Mouse (Mus musculus): ENCODE data around the gene Cd8b1. TPM values are rescaled to one million over a fixed set of nuclear protein-coding genes. Genes with fewer than 3 reads are reported as not detected.

Cd8b1 gene
- polyA plus RNA-seq, 1 experiment from 2014 or later, result not detected

DNA sequence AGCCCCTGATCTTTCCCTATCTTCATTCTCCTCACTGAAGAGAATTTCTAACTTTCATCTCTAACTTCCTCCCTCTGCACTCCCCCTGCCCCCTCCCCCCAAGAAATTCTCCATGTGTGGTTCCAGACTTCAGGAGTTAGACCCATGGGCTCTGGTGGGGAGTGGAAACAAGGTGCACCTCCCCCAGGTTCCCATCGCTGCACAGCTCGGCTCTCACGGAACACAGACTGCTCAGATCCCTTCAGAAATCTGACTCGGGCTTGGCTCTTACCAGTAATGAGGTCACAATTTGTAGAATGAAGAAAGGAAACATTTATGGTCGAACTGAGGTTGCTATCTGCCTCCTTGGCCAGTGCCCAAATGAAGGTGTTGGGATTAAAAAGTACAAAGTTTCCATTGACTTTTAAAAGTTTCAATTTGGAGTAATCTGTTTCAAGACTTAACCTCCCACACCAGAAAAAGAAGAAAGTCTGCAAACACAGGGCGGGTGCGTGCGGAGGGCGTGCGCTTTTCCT lies 38.6 kb downstream of the Cd8b1 start:
- Histone ChIP-seq H3K4me1 (ENCODE audit: insufficient read depth) (no peaks in the 10 kb centered on the region), H3K9ac (no peak overlapping the region), H3K36me3 (ENCODE audit: insufficient read depth) (no peaks in the 10 kb centered on the region), H3K9me3 (ENCODE audit: low read depth, low read length) (no peaks in the 10 kb centered on the region), H3K27ac (ENCODE audit: low read depth) (no peak overlapping the region), H3K27me3 (ENCODE audit: insufficient read depth, low read length) (no peaks in the 10 kb centered on the region), H3K4me3 (ENCODE audit: low read depth, low read length) (no peak overlapping the region), H3K4me2 (no peak overlapping the region)
- DNase-seq (no peak), ATAC-seq (ENCODE audit: insufficient read depth) (no peak)
- WGBS, result 74% methylated on average over 10 of the region's 10 CpGs
- no peak for TF ChIP-seq CTCF (IDR thresholded peaks at IDR 0.05; ENCODE audit: low read depth)

DNA sequence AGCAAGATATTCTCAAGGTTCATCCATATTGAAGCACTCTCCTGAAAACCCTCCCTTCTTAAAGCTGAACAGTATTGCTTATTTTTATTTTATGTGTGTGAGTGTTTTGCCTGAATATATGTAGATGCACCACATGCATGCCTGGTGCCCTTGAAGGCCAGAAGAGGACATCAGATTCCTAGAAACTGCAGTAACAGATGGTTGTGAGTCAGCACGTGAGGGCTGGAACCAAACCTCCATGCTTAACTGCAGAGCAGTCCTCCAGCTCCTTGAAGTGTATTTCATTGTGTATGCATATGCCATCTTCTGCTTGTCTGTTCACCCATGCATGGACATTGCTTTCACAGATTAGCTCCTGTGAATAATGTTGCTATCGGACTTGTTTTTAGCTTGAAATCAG lies 41.4 kb downstream of the Cd8b1 start:
- DNase-seq, result no peak
- Histone ChIP-seq H3K9ac (no peak overlapping the region), H3K27ac (ENCODE audit: low read depth) (no peak overlapping the region), H3K27me3 (ENCODE audit: insufficient read depth, low read length) (no peaks in the 10 kb centered on the region), H3K4me3 (ENCODE audit: low read depth, low read length) (no peak overlapping the region), H3K4me1 (ENCODE audit: insufficient read depth) (no peaks in the 10 kb centered on the region), H3K36me3 (ENCODE audit: insufficient read depth) (no peaks in the 10 kb centered on the region), H3K9me3 (ENCODE audit: low read depth, low read length) (no peaks in the 10 kb centered on the region), H3K4me2 (no peak overlapping the region)
- TF ChIP-seq CTCF (IDR thresholded peaks at IDR 0.05; ENCODE audit: low read depth), result no peak
- ATAC-seq (ENCODE audit: insufficient read depth), result no peak
- 75% methylated on average over 2 of the region's 2 CpGs for WGBS

DNA sequence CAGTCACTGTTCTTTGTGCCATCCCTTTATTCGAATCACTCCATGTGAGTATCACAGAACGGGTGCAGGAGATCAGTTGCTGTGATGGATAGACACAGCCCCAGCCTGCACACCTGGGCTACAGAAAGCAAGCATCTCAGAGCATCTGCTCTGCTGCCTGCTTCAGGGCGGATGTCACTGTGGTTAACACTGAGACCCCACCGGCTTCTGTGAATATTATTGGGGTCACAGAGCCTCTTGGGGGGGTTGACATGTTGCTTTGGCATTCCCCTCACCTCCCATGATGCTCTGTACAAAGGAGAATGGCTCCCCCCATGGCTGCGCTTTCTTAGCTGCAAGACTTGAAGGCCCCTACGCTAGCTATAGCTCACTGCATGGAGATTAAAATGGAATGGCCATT lies 46.8 kb downstream of the Cd8b1 start:
- no peak overlapping the region for H3K4me3 ChIP-seq (ENCODE audit: low read depth, low read length)
- H3K4me2 ChIP-seq, result no peak overlapping the region
- H3K9me3 ChIP-seq (ENCODE audit: low read depth, low read length), result no peaks in the 10 kb centered on the region
- DNase-seq (no peak), ATAC-seq (ENCODE audit: insufficient read depth) (no peak)
- H3K27ac ChIP-seq (ENCODE audit: low read depth), result no peak overlapping the region
- 93% methylated on average over 6 of the region's 6 CpGs for WGBS
- no peak for TF ChIP-seq CTCF (IDR thresholded peaks at IDR 0.05; ENCODE audit: low read depth)
- H3K4me1 ChIP-seq (ENCODE audit: insufficient read depth), result no peaks in the 10 kb centered on the region
- H3K9ac ChIP-seq, result no peak overlapping the region
- H3K27me3 ChIP-seq (ENCODE audit: insufficient read depth, low read length), result no peaks in the 10 kb centered on the region
- H3K36me3 ChIP-seq (ENCODE audit: insufficient read depth), result no peaks in the 10 kb centered on the region

DNA sequence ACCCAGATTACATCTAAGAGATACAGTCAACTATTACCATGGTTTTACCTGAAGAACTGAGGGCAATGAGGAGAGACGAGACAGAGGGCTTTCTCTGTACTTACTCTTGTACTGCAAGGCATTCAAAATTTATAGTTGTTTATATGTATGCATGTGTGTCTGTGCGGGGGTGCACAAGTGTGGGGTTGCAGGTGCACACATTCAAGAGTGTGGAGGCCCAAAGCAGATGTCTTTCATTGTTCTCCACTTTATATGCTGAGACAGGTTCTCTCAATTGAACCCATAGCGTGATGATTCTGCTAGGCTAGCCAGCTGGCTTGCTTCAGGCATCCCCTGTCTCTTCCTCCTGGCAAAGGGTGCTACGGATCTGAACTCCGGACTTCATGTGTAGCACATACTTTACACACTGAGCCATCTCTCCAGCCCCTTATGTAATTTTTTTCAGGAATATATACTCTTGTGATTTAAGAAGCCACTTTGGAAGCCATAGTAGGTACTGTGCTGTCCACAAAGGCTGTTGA lies 48.6 kb downstream of the Cd8b1 start:
- DNase-seq, result no peak
- Histone ChIP-seq H3K27me3 (ENCODE audit: insufficient read depth, low read length) (no peaks in the 10 kb centered on the region), H3K36me3 (ENCODE audit: insufficient read depth) (no peaks in the 10 kb centered on the region), H3K4me2 (no peak overlapping the region), H3K9me3 (ENCODE audit: low read depth, low read length) (no peaks in the 10 kb centered on the region), H3K4me3 (ENCODE audit: low read depth, low read length) (no peak overlapping the region), H3K4me1 (ENCODE audit: insufficient read depth) (no peaks in the 10 kb centered on the region), H3K27ac (ENCODE audit: low read depth) (no peak overlapping the region), H3K9ac (no peak overlapping the region)
- WGBS, result 69% methylated on average over 5 of the region's 5 CpGs
- no peak for ATAC-seq (ENCODE audit: insufficient read depth)
- TF ChIP-seq CTCF (IDR thresholded peaks at IDR 0.05; ENCODE audit: low read depth), result no peak

DNA sequence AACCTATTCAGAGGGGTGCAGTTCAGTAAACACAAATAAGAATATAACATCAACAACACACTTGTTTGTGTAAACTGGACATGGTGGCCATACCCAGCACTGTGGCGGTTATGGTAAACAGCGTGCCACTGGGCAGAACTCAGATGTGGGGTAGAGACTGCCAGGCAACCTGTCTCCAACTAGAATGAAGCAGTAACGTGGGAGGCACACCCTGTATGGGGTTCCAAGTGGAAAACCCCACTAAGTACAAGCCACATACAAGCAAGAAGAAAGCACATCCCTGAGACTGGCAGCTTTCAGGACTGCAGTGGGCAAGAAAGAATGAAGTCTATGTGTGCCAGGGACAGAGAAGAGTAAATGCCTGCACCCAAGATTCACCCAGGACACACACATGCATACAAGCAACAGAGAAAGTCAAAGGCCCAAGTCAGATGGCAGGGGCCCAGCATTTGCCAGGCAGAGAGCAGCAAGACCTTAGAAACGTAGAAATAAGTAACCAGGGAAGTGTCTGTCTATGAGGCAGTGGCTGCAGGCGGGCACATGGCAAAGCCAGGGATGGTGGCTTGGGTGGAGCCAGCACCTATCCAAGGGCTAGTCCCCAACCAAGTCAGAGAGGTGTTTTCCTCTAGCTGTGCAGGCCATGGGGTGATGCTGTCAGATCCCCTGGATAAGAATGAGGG lies 49.6 kb downstream of the Cd8b1 start:
- Histone ChIP-seq H3K27ac (ENCODE audit: low read depth) (no peak overlapping the region), H3K36me3 (ENCODE audit: insufficient read depth) (no peaks in the 10 kb centered on the region), H3K27me3 (ENCODE audit: insufficient read depth, low read length) (no peaks in the 10 kb centered on the region), H3K4me2 (no peak overlapping the region), H3K9ac (no peak overlapping the region), H3K9me3 (ENCODE audit: low read depth, low read length) (no peaks in the 10 kb centered on the region), H3K4me3 (ENCODE audit: low read depth, low read length) (no peak overlapping the region), H3K4me1 (ENCODE audit: insufficient read depth) (no peaks in the 10 kb centered on the region)
- WGBS, result 79% methylated on average over 5 of the region's 5 CpGs
- no peak for TF ChIP-seq CTCF (IDR thresholded peaks at IDR 0.05; ENCODE audit: low read depth)
- ATAC-seq (ENCODE audit: insufficient read depth) (no peak), DNase-seq (no peak)

DNA sequence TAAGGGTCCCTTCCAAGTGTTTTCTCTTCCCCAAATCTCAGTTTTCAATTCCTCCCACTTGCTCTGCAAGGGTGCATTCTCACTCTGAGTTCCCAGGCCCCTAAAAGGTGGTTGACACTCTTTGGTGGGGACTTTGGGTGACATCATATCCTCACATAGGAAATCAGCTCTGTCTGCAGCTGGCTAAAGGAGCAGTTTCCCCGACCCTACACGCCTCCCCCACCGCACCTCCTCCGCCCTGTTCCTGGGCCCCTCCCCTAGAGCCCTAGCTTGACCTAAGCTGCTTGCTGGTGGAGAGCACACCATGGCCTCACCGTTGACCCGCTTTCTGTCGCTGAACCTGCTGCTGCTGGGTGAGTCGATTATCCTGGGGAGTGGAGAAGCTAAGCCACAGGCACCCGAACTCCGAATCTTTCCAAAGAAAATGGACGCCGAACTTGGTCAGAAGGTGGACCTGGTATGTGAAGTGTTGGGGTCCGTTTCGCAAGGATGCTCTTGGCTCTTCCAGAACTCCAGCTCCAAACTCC lies 50.7 kb downstream of the Cd8b1 start, which contains the start of gene Cd8a:
TSS of gene Cd8a (plus strand) at position 179 of the 527 bp plus-strand sequence.
- H3K27me3 ChIP-seq (ENCODE audit: insufficient read depth, low read length), result no peaks in the 10 kb centered on the region
- no peaks in the 10 kb centered on the region for H3K36me3 ChIP-seq (ENCODE audit: insufficient read depth)
- ATAC-seq (ENCODE audit: insufficient read depth), result no peak
- H3K9me3 ChIP-seq (ENCODE audit: low read depth, low read length), result no peaks in the 10 kb centered on the region
- H3K4me3 ChIP-seq (ENCODE audit: low read depth, low read length), result no peak within 1 kb of the TSS
- DNase-seq, result no peak
- WGBS, result 74% methylated on average over 14 of the region's 14 CpGs
- no peak within 1 kb of the TSS for H3K4me2 ChIP-seq
- H3K4me1 ChIP-seq (ENCODE audit: insufficient read depth), result no peaks in the 10 kb centered on the region
- H3K9ac ChIP-seq, result no peak within 1 kb of the TSS
- no peak for TF ChIP-seq CTCF (IDR thresholded peaks at IDR 0.05; ENCODE audit: low read depth)
- no peak within 1 kb of the TSS for H3K27ac ChIP-seq (ENCODE audit: low read depth)

DNA sequence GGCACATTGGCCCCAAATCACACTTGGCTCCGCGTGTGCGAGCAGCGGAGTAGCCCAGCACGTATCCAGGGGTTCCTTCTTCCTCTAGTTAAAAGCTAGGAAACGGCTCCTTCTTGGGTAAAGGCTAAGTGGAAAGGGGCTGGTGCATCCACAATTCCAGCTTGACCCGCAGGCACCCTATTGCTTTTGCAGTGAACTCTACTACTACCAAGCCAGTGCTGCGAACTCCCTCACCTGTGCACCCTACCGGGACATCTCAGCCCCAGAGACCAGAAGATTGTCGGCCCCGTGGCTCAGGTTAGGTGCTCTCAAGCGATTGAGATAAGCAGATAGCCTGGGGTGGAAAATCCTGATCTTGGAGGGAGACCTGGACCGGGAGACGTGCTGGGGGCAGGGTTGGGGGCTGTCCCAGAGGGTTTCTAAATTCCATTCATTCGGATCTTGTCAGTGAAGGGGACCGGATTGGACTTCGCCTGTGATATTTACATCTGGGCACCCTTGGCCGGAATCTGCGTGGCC lies 51.8 kb downstream of the Cd8b1 start:
- DNase-seq (no peak), ATAC-seq (ENCODE audit: insufficient read depth) (no peak)
- Histone ChIP-seq H3K27me3 (ENCODE audit: insufficient read depth, low read length) (no peaks in the 10 kb centered on the region), H3K4me3 (ENCODE audit: low read depth, low read length) (no peak overlapping the region), H3K36me3 (ENCODE audit: insufficient read depth) (no peaks in the 10 kb centered on the region), H3K4me1 (ENCODE audit: insufficient read depth) (no peaks in the 10 kb centered on the region), H3K4me2 (no peak overlapping the region), H3K27ac (ENCODE audit: low read depth) (no peak overlapping the region), H3K9ac (no peak overlapping the region), H3K9me3 (ENCODE audit: low read depth, low read length) (no peaks in the 10 kb centered on the region)
- TF ChIP-seq CTCF (IDR thresholded peaks at IDR 0.05; ENCODE audit: low read depth), result no peak
- WGBS, result 83% methylated on average over 19 of the region's 19 CpGs
